Mouse (Mus musculus) bone marrow, adult 2 months (tissue): ENCODE results near the gene Tbl3.

Experiments
- CTCF ChIP-seq: fragments of 200-500 bp; IDR thresholded peaks from 2 replicates; pipeline ENCODE4 v1.5.1; 2011; ENCODE audit warnings: low read length, control low read depth; ENCODE audit not compliant: control insufficient read depth, insufficient read depth
- POLR2A ChIP-seq: fragments of 200-500 bp; IDR thresholded peaks from 2 replicates; pipeline ENCODE4 v1.6.1; 2011; ENCODE audit warnings: low read depth, mild to moderate bottlenecking, control low read depth, low read length, borderline replicate concordance; ENCODE audit not compliant: control insufficient read depth

GRCm38 (mm10) chr17:24752415-24753394 lies 45.2 kb upstream of the Tbl3 start, which contains the start of gene Hs3st6:
- TF ChIP-seq POLR2A, result no peak
- no peak for TF ChIP-seq CTCF
